Mouse (Mus musculus) megakaryocyte, embryonic 14.5 days (primary cell): ENCODE data around the gene Ero1l. TPM values are rescaled to one million over a fixed set of nuclear protein-coding genes. Genes with fewer than 3 reads are reported as not detected.
A peak's percentile ranks its signal among the peaks of the same experiment; 100 is the strongest.

Source experiments
- H3K27me3 ChIP-seq: replicated peaks from 2 replicates; pipeline ENCODE3; 2012; ENCODE audit warnings: inconsistent platforms
- H3K36me3 ChIP-seq: replicated peaks from 2 replicates; pipeline ENCODE3; 2012; ENCODE audit warnings: low read length, inconsistent platforms, mixed read lengths
- H3K4me1 ChIP-seq: 2 replicates; pipeline ENCODE4 v1.6.1; 2012; ENCODE audit warnings: inconsistent platforms
- H3K4me3 ChIP-seq: replicated peaks from 2 replicates; pipeline ENCODE3; 2012; ENCODE audit warnings: moderate library complexity, mild to moderate bottlenecking, inconsistent platforms
- H3K9me3 ChIP-seq: 2 replicates; pipeline ENCODE4 v1.6.1; 2012; ENCODE audit warnings: inconsistent platforms
- FLI1 ChIP-seq: IDR thresholded peaks from 2 replicates; pipeline ENCODE4 v1.6.1; 2012; ENCODE audit warnings: low read length, inconsistent platforms, mixed read lengths
- GATA1 ChIP-seq: IDR thresholded peaks from 3 replicates; pipeline ENCODE4 v1.6.1; 2012; ENCODE audit warnings: mixed read lengths, low read length, inconsistent platforms, borderline replicate concordance
- polyA plus RNA-seq: library from polyadenylated mRNA; stranded (reverse); fragments of >175 nt; gene quantifications from 2 replicates; pipeline ENCODE4 v1.2.3, GENCODE M21; 2012; ENCODE audit warnings: low replicate concordance; ENCODE audit not compliant: insufficient read depth

The Ero1l gene
- 3.0 and 3.5 TPM in 2 replicates for polyA plus RNA-seq

DNA sequence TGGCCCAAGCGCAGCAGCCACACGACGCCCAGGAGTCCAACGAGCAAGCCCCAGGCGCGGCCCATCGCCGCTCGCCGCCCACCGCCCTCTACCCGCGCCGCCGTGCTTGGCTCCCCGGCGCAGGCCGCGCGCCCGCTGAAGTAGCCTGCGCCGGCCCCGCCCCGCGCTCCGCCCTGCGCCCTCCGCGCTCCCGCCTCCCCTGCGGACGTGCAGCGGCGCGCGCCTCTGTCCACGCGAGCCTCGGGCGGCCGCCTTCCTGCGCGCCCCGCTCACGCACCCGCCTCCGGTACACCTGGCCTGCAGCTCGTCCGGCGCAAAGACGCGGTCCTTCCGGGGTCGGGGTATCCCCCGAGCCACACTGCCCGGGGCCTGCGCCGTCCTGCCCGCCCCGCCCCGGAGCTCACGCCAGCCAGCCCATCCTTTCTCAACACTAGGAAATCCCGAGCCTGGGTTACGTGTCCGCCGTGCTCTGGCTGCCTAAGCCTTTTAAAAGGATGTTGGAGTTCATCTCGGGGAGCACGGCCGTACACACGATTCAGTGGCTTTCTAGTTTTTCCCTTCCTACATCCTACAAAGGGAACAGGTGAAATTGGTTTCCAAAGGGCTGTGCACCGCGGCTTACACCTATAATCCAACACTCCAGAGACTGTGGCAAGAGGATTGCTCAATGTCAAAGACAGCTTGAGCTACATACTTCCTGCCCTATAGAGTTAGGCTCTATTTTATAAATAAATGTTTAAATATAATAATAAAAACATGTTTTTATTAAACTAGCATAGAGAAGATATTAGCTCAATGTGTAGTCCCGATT, at the start of gene Ero1l:
TSS of gene Ero1l (minus strand) at position 346 of the 811 bp plus-strand sequence.
- TF ChIP-seq FLI1 (no peak), GATA1 (no peak)
- Histone ChIP-seq H3K27me3 (no peaks in the 10 kb centered on the region), H3K4me1 (peaks cover 82% of the 10 kb centered on the region), H3K36me3 (peaks cover 4% of the 10 kb centered on the region), H3K4me3 (peak within 1 kb of the TSS; percentile 94), H3K9me3 (no peaks in the 10 kb centered on the region)

DNA sequence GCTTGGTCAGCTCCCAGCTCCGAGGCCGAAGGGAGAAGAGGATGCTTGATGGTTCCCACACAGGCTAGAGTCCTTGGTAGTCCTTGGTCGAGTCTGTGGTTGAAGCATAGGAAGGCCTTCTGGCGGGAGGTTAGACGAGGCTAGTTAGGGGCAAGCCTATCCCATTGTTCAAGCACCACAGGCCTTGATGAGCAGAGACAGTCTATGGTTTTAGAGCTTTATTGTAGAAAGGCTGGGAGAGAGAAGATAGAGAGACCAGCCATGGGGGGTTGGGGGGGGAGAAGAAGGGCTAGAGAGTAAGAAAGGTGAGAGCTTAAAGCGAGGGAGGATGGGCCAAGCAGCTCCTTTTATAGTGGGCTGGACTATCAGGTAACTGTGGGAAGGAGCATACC, 46.6 kb upstream of the Ero1l start:
- peaks cover 8% of the 10 kb centered on the region for H3K9me3 ChIP-seq
- TF ChIP-seq FLI1 (no peak), GATA1 (no peak)
- H3K4me3 ChIP-seq, result no peak overlapping the region
- 0 out of 2 replicates have a peak, but pooled peaks cover 3% of the 10 kb centered on the region for H3K4me1 ChIP-seq
- H3K36me3 ChIP-seq, result peaks cover 42% of the 10 kb centered on the region
- H3K27me3 ChIP-seq, result no peaks in the 10 kb centered on the region

DNA sequence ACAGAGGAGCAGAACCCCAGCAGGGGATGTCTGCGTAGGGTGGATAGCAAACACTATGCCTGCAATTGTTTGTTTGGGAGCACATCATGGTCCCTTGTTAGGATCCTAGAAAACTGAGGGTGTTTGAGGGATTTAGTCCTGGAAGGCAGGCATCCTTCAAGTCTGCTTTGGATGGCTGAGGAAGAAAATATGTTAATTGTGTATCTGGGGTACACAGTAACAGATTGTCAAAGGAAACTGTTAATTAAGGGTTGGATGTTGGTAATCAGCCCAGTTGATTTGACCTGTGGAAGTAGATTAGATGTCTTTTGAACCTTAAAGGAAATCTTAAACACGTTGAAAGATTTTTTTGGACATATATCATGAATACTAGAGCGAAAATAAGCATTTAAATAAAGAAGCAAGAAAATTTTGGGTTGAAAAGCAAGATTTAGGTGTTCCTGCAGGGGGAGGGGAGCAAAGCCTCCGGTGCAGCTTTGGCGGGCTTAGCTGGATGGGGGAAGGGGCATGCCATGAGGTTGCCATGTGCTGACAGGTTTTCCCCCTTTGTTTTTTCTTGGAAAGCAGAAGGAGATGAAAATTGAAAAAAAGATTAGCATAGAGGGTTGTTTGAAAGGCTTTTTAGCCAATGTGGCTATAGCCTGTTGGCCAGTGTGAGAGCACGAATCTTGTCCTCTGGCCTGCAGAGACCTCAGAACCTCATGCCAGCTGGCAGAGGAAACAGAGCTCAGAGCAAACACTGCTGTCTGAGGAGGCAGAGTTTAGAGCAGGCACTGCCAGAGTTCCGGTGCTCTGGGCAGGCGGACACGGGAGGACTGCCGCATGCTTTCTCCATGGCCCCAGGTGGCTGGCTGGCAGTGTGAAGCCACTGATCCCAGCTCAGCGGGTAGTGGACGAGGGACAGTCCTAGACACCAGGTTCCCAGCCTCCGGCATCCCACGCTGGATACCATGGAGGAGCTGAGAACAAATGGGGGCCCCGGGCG, 45.9 kb upstream of the Ero1l start:
- H3K36me3 ChIP-seq, result peaks cover 37% of the 10 kb centered on the region
- no peaks in the 10 kb centered on the region for H3K27me3 ChIP-seq
- TF ChIP-seq FLI1 (no peak), GATA1 (no peak)
- 0 out of 2 replicates have a peak, but pooled peaks cover 3% of the 10 kb centered on the region for H3K4me1 ChIP-seq
- H3K4me3 ChIP-seq, result no peak overlapping the region
- H3K9me3 ChIP-seq, result peaks cover 3% of the 10 kb centered on the region

DNA sequence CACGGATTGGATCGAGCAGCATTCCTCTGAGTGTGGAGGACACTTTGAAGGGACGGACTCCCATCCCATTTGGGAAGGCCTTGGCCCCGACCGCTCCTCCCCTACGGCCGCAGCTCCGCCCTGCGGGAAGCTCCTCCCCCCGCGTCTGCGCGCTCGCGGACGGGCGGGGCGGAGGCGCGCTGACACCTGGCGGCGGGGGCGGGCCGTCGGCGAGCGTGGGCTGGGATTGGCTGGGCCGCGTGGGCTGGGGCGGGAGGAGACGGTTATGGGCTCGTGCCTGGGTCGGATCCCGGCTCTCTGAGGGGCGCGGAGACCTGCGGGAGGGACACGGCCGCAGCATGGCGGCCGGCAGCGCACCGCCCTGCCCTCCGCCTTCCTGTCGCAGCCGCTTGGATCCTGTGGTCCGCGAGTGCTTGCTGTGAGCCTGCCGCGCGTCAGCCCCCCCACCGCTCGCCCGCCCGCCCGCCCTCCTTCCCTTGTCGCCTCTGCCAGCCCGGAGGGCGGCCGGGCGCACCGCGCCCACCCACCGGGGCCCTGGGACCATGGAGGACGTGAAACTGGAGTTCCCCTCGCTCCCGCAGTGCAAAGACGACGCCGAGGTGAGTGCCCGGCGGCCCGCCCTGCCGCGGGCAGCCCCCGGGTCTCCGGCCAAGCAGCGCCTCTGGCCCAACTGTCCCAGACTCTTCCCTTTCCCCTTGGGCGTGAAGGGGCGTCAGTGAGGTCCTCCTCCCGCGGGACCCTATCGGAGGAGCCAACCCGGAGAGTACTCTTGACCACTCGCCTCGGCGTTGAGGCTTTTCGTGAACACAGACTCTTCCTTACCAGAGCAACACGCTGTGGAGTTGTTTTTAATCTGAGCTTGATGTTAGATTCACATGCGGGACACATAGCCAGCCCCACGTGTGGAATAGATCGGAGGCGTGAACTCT, 32.6 kb upstream of the Ero1l start, which contains the start of gene Styx:
TSS of gene Styx (plus strand) at position 163 of the 929 bp plus-strand sequence.
- TF ChIP-seq GATA1 (no peak), FLI1 (no peak)
- Histone ChIP-seq H3K4me3 (peak within 1 kb of the TSS; percentile 95), H3K36me3 (peaks cover 37% of the 10 kb centered on the region), H3K4me1 (peaks cover 20% of the 10 kb centered on the region), H3K9me3 (no peaks in the 10 kb centered on the region), H3K27me3 (no peaks in the 10 kb centered on the region)

- peak within 1 kb of the TSS; percentile 99 for H3K4me3 ChIP-seq
- H3K9me3 ChIP-seq, result no peaks in the 10 kb centered on the region
- H3K27me3 ChIP-seq, result no peaks in the 10 kb centered on the region
- peak; percentile 48; the same call in 2 of the 3 replicates for TF ChIP-seq GATA1
- no peak for TF ChIP-seq FLI1
- H3K36me3 ChIP-seq, result peaks cover 33% of the 10 kb centered on the region
- H3K4me1 ChIP-seq, result peaks cover 38% of the 10 kb centered on the region
Measured at GRCm38 (mm10) chr14:45329589-45330181, 11.1 kb upstream of the Ero1l start, which contains the start of gene Psmc6. Gene Psmc6, plus strand, starts transcription at chr14:45329788.

GRCm38 (mm10) chr14:45329018-45329588, 10.5 kb upstream of the Ero1l start:
- no peaks in the 10 kb centered on the region for H3K9me3 ChIP-seq
- peaks cover 38% of the 10 kb centered on the region for H3K4me1 ChIP-seq
- peak overlapping the region; percentile 99 for H3K4me3 ChIP-seq
- H3K27me3 ChIP-seq, result no peaks in the 10 kb centered on the region
- H3K36me3 ChIP-seq, result peaks cover 27% of the 10 kb centered on the region
- TF ChIP-seq FLI1 (no peak), GATA1 (no peak)

DNA sequence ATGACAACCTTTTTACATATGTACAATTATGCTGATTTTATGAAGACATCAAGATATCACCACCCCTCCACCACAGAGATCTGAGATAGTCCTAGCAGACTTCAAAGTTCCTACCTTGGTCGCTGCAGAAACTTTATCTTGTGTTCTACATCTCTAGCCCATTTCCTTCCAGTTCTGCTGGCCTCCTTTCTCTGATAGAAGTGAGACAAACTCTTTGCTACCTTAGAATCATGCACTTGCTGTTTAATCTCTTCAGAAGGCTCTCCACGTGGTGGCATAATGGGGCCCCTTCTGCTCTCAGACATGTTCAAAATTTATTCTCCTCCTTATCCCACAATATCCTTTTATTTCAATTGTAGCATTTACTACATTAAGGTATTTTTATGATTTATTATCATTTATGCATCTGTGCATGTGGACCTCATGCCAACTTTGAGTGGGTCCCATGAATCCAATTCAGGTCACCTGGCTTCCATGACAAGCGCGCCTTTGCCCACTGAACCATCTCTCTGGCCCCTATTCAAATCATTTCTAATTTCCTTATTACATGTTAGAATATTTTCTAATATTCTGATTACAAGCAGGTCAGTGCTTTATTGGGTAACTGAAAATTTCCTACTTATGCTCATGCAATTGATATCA, 9.6 kb upstream of the Ero1l start:
- Histone ChIP-seq H3K36me3 (peaks cover 18% of the 10 kb centered on the region), H3K27me3 (no peaks in the 10 kb centered on the region), H3K4me3 (no peak overlapping the region), H3K4me1 (peaks cover 43% of the 10 kb centered on the region), H3K9me3 (no peaks in the 10 kb centered on the region)
- TF ChIP-seq GATA1, result no peak

GRCm38 (mm10) chr14:45325471-45325870, 6.9 kb upstream of the Ero1l start:
- Histone ChIP-seq H3K27me3 (no peaks in the 10 kb centered on the region), H3K4me3 (peak overlapping the region; percentile 7), H3K9me3 (no peaks in the 10 kb centered on the region), H3K4me1 (peaks cover 55% of the 10 kb centered on the region), H3K36me3 (no peaks in the 10 kb centered on the region)
- TF ChIP-seq GATA1, result no peak
- no peak for TF ChIP-seq FLI1
